Mouse (Mus musculus) layer of hippocampus, postnatal 36 days (tissue): Measurements from ENCODE around the gene Fam160a1. TPM values are rescaled to one million over a fixed set of nuclear protein-coding genes. Genes with fewer than 3 reads are reported as not detected.

ENCODE experiments used
- DNase-seq, 2 experiments: peaks; one replicate each; pipeline ENCODE4 v3.0.0; 2022
- total RNA-seq, 2 experiments: library from RNA; stranded (reverse); gene quantifications; 2 replicates each; pipeline ENCODE4 v1.2.3; 2021

The Fam160a1 gene
- total RNA-seq, 2 experiments from 2014 or later: 11.1 to 15.5 TPM

- no peak for DNase-seq
These were observed 187.1 kb downstream of the Fam160a1 start for GRCm38 (mm10) chr3:85629895-85630510.

GRCm38 (mm10) chr3:85619751-85620150 lies 197.3 kb downstream of the Fam160a1 start:
- DNase-seq: no peak

- no peak for DNase-seq
These were observed 197.7 kb downstream of the Fam160a1 start for GRCm38 (mm10) chr3:85619345-85619744.

- no peak for DNase-seq
These were observed 198.2 kb downstream of the Fam160a1 start for GRCm38 (mm10) chr3:85618885-85619284.

- DNase-seq: no peak
These were observed 200.7 kb downstream of the Fam160a1 start for GRCm38 (mm10) chr3:85616389-85616788.

Other genes starting within 250 kb of the Fam160a1 start
- gene Gatb, start 243.2 kb downstream of the Fam160a1 start, total RNA-seq: 10 to 100 TPM; 20.0 to 24.3 TPM
- gene Glt28d2, start 70.2 kb upstream of the Fam160a1 start, total RNA-seq: under 1 TPM; 0.25 to 0.30 TPM
- not detected for gene Gm37240, start 70.2 kb upstream of the Fam160a1 start, total RNA-seq
- gene Sh3d19, start 153.8 kb upstream of the Fam160a1 start, total RNA-seq: 10 to 100 TPM; 23.4 to 26.4 TPM
- not detected for gene Prss48, start 185.2 kb upstream of the Fam160a1 start, total RNA-seq